Mouse (Mus musculus) kidney, embryonic 14.5 days (tissue): Measurements from ENCODE around the gene Parn. TPM values are rescaled to one million over a fixed set of nuclear protein-coding genes. Genes with fewer than 3 reads are reported as not detected.
"Not testable (repeated sequence)": the region's sequence is repeated elsewhere in the genome, so short reads cannot be mapped to it uniquely, and the experiment has no call there.

ENCODE experiments used
- ATAC-seq: fragments of 200-750 bp; cut with Nextera tagmentation; 2 replicates; pipeline ENCODE4 v1.8.0; 2017; ENCODE audit warnings: moderate number of reproducible peaks, mild to moderate bottlenecking, moderate TSS enrichment, moderate library complexity; ENCODE audit not compliant: low FRiP score, low TSS enrichment
- H3K27ac ChIP-seq: fragments of 300-500 bp; sonication (generic); 2 replicates; pipeline ENCODE4 v1.5.1; 2014; ENCODE audit warnings: low read depth, mild to moderate bottlenecking, low read length, moderate library complexity, mixed read lengths
- H3K27me3 ChIP-seq: fragments of 300-500 bp; sonication (generic); 2 replicates; pipeline ENCODE4 v1.6.1; 2014; ENCODE audit warnings: mild to moderate bottlenecking, low read length; ENCODE audit not compliant: control insufficient read depth, insufficient read depth
- H3K36me3 ChIP-seq: fragments of 300-500 bp; sonication (generic); 2 replicates; pipeline ENCODE4 v1.6.1; 2014; ENCODE audit warnings: low read length, mixed read lengths; ENCODE audit not compliant: control insufficient read depth, insufficient read depth
- H3K4me1 ChIP-seq: fragments of 300-500 bp; sonication (generic); 2 replicates; pipeline ENCODE4 v1.6.1; 2014; ENCODE audit warnings: low read length, mixed read lengths; ENCODE audit not compliant: control insufficient read depth, insufficient read depth
- H3K4me2 ChIP-seq: fragments of 300-500 bp; sonication (generic); replicated peaks from 2 replicates; pipeline ENCODE4 v1.6.1; 2014; ENCODE audit warnings: low read depth, mild to moderate bottlenecking, low read length
- H3K4me3 ChIP-seq: fragments of 300-500 bp; sonication (generic); 2 replicates; pipeline ENCODE4 v1.5.1; 2014; ENCODE audit warnings: mild to moderate bottlenecking, low read length
- H3K9ac ChIP-seq: fragments of 300-500 bp; sonication (generic); 2 replicates; pipeline ENCODE4 v1.6.1; 2014; ENCODE audit warnings: low read depth, mild to moderate bottlenecking, low read length, moderate library complexity
- H3K9me3 ChIP-seq: fragments of 300-500 bp; sonication (generic); 2 replicates; pipeline ENCODE4 v1.6.1; 2016; ENCODE audit warnings: low read length; ENCODE audit not compliant: control insufficient read depth
- WGBS: fragments of 180-500 bp; shearing (Covaris S2); extraction: QIAGEN DNeasy Blood & Tissue Kit; methylation state at CpG from one replicate; pipeline ENCODE4 v1.1.7; 2014; 5-methylcytosine and 5-hydroxymethylcytosine counted together
- polyA plus RNA-seq: library from polyadenylated mRNA; unstranded; fragments of >200 nt; fragmentation: Nextera tagmentation; extraction: Ambion mirVana; gene quantifications from 2 replicates; pipeline ENCODE4 v1.2.1, GENCODE M21; 2014

Gene Parn
- polyA plus RNA-seq, 1 experiment from 2014 or later, result 42.1 TPM

- no peak for ATAC-seq
- H3K27ac ChIP-seq, result no peak overlapping the region
- H3K27me3 ChIP-seq, result no peaks in the 10 kb centered on the region
- H3K36me3 ChIP-seq, result peaks cover 21% of the 10 kb centered on the region; the same call in 1 of the 2 replicates
- no peaks in the 10 kb centered on the region for H3K9me3 ChIP-seq
- no peak overlapping the region for H3K4me3 ChIP-seq
- H3K4me1 ChIP-seq, result no peaks in the 10 kb centered on the region
- H3K9ac ChIP-seq, result no peak overlapping the region
- WGBS, result 84% methylated on average over 7 of the region's 7 CpGs
- no peak overlapping the region for H3K4me2 ChIP-seq
Observed at GRCm38 (mm10) chr16:13640064-13640463, 27.9 kb downstream of the Parn start.

DNA sequence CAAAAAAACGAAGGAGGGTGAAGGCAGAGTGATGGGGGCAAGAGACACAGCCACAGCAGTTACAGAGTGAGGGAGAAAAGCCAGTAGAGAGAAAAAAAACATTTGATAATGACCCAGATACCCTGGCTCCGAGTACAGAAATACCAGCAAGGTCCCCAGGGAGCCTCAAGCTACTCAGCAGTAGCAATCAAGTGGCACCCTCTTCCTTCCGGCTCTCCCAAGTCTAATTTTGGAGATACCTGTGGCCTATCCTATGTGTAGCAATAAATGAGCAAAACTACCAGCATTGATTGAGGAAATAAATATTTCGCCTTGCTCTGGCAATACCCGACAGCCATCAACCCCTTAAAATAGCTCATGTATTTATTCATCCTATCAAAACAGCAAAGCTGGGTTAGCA is 28.5 kb downstream of the Parn start:
- Histone ChIP-seq H3K4me2 (no peak overlapping the region), H3K4me3 (no peak overlapping the region), H3K27ac (no peak overlapping the region), H3K9me3 (no peaks in the 10 kb centered on the region), H3K9ac (no peak overlapping the region), H3K36me3 (peaks cover 23% of the 10 kb centered on the region; the same call in 1 of the 2 replicates), H3K27me3 (no peaks in the 10 kb centered on the region), H3K4me1 (no peaks in the 10 kb centered on the region)
- WGBS, result 85% methylated on average over 5 of the region's 5 CpGs
- ATAC-seq, result no peak

- not testable (repeated sequence) for H3K27me3 ChIP-seq, H3K4me2 ChIP-seq, ATAC-seq, H3K9ac ChIP-seq, H3K27ac ChIP-seq, H3K9me3 ChIP-seq, H3K4me3 ChIP-seq, H3K4me1 ChIP-seq
- peaks cover 27% of the 10 kb centered on the region; the same call in 1 of the 2 replicates for H3K36me3 ChIP-seq
- 49% methylated on average over 2 of the region's 2 CpGs for WGBS
Observed at GRCm38 (mm10) chr16:13638198-13638597, 29.8 kb downstream of the Parn start.

DNA sequence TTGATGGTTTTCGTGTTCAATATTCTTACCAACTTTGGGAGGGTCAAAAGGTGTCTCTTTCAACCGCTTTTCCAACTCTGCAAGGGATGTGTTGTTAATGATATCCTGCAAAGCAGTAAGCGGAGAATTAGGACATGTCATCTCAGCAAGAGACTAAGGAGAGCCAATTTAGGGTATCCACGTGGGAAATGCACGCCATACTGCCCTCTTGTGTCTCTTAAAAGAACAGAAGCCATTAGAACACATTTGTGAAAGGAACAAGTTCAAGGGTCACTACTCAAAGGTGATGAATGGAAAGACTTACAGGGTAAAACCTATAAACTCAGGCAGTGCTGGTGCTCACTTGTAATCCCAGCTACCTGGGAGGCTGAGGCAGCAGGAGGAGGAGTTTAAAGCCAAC is 39.6 kb downstream of the Parn start:
- Histone ChIP-seq H3K4me3 (no peak overlapping the region), H3K4me2 (no peak overlapping the region), H3K27me3 (no peaks in the 10 kb centered on the region), H3K9ac (no peak overlapping the region), H3K4me1 (no peaks in the 10 kb centered on the region), H3K36me3 (peaks cover 27% of the 10 kb centered on the region), H3K27ac (no peak overlapping the region), H3K9me3 (no peaks in the 10 kb centered on the region)
- ATAC-seq, result no peak
- WGBS, result 52% methylated on average over 5 of the region's 5 CpGs

DNA sequence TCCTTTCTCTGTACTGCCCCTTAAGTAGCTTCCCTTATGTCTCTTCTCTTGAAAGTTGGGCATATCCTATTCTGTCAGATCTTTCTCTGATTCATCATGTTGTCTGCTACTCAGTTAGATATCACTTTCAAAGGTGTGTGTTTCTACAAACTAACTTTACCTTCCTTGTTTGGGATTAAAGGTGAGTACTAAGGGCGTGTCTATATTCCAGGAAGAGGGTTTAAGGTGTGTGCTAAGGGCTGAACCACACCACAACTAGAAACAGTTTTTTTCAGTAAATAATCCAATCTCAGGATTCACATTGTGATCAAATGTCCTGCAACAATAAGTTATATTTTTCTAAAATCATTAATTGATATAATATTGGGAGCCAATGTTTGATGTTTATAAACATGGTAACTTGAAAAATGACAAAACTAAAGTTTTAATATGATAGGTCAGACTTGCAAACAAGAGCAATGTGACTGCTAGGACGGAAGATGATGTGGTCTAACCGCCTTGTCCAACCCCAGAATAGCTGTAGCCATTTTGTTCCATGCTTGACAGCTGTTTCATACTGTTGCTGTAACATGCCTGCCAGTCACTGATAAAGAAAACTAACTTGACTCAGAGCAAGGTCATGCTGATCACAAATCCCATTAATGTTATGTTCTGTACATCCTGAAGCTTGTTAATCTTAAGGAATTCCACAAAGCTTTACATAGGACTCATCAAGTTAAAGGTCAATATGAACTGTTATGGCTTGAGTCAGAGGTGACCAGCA is 46.0 kb downstream of the Parn start:
- Histone ChIP-seq H3K27me3 (no peaks in the 10 kb centered on the region), H3K27ac (no peak overlapping the region), H3K4me1 (no peaks in the 10 kb centered on the region), H3K9me3 (no peaks in the 10 kb centered on the region), H3K4me2 (no peak overlapping the region), H3K4me3 (no peak overlapping the region), H3K36me3 (peaks cover 27% of the 10 kb centered on the region), H3K9ac (no peak overlapping the region)
- WGBS, result 91% methylated on average over 3 of the region's 3 CpGs
- no peak for ATAC-seq

DNA sequence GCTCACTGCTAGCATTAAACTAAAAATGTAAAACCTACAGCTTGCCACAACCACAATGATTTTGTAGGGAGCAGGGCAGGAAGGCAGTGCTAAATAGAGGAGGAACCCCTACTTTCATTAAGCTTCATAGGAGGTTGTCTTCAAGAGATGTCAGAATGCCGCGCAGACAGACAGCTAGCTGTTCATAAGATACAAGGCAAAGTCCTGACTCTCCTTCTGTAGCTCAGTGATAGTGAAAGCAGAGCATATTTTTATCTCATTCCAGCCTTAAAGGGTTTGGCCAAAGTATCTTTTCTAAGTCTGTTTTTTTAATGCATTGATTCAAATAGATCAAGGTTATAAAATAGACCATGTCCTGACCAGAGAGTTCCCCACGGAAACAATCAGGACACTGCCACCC is 47.8 kb downstream of the Parn start:
- H3K4me2 ChIP-seq, result no peak overlapping the region
- no peak for ATAC-seq
- H3K9me3 ChIP-seq, result no peaks in the 10 kb centered on the region
- no peaks in the 10 kb centered on the region for H3K4me1 ChIP-seq
- 88% methylated on average over 3 of the region's 3 CpGs for WGBS
- H3K36me3 ChIP-seq, result peaks cover 19% of the 10 kb centered on the region
- no peak overlapping the region for H3K27ac ChIP-seq
- H3K9ac ChIP-seq, result no peak overlapping the region
- no peaks in the 10 kb centered on the region for H3K27me3 ChIP-seq
- no peak overlapping the region for H3K4me3 ChIP-seq

DNA sequence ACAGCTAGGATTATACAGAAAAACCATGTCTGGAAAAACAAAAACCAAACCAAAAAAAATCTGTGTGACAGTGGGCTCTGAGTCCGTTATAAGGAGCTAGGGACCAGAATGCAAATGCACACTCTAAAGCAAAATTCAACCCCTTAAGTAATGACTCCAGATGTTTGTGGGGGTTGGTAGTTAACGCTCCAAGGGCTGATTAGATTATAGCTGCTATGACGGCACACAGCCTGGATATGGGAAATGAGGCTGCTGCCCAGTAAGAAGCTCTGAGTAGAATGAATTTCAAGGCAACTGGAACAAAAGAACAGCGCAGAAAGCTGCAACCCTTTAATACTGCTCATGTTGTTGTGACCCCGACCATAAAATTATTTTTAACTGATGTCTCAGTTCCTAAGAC is 52.7 kb downstream of the Parn start:
- WGBS, result 82% methylated on average over 5 of the region's 5 CpGs
- no peak for ATAC-seq

DNA sequence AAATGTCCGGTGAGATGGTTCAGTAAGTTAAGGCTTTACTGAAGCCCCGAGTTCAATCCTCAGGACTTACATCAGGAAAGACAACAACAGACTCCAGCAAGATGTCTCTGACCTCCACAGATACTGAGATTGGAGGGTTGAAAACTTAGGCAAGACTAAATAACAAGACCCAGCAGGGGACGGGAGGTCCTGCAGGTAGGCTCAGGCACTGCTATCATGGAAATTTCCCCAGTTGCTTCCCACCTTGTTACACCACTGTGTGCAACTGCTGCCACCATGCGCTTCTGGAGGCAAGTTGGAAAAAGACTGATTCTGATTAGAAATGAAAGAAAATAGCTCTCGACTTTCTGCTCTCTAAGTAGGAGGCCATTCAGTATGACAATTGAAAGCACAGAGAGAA is 55.4 kb downstream of the Parn start:
- ATAC-seq, result no peak
- H3K9me3 ChIP-seq, result no peaks in the 10 kb centered on the region
- H3K27ac ChIP-seq, result no peak overlapping the region
- H3K36me3 ChIP-seq, result peaks cover 13% of the 10 kb centered on the region
- H3K4me3 ChIP-seq, result no peak overlapping the region
- H3K4me1 ChIP-seq, result peaks cover 4% of the 10 kb centered on the region; the same call in 1 of the 2 replicates
- no peak overlapping the region for H3K4me2 ChIP-seq
- H3K9ac ChIP-seq, result no peak overlapping the region
- no peaks in the 10 kb centered on the region for H3K27me3 ChIP-seq
- 84% methylated on average over 5 of the region's 5 CpGs for WGBS

More for the DNA sequence above, 52.7 kb downstream of the Parn start:
- H3K27ac ChIP-seq, result no peak overlapping the region
- no peak overlapping the region for H3K4me2 ChIP-seq
- H3K9ac ChIP-seq, result no peak overlapping the region
- H3K9me3 ChIP-seq, result no peaks in the 10 kb centered on the region
- peaks cover 9% of the 10 kb centered on the region for H3K36me3 ChIP-seq
- H3K4me1 ChIP-seq, result peaks cover 4% of the 10 kb centered on the region; the same call in 1 of the 2 replicates
- H3K27me3 ChIP-seq, result no peaks in the 10 kb centered on the region
- H3K4me3 ChIP-seq, result no peak overlapping the region

GRCm38 (mm10) chr16:13612058-13612457 is 55.9 kb downstream of the Parn start:
- Histone ChIP-seq H3K27ac (no peak overlapping the region), H3K9ac (no peak overlapping the region), H3K4me2 (no peak overlapping the region), H3K4me3 (no peak overlapping the region), H3K4me1 (peaks cover 4% of the 10 kb centered on the region; the same call in 1 of the 2 replicates), H3K27me3 (no peaks in the 10 kb centered on the region), H3K36me3 (peaks cover 11% of the 10 kb centered on the region), H3K9me3 (no peaks in the 10 kb centered on the region)
- ATAC-seq, result no peak
- WGBS, result 77% methylated on average over 6 of the region's 6 CpGs
